Mouse (Mus musculus) spleen, adult 18-20 months (tissue): ENCODE measurements at regions not wholly inside any gene's neighbourhood (a gene's known extent, or its start where the extent isn't known, plus 50 kb on each side); places are given as distances from the start of the nearest gene placed in this dataset.

Experiments used
- DNase-seq, 2 experiments: peaks; one replicate each; pipeline ENCODE4 v3.0.0; 2022; ENCODE audit warnings: mixed read lengths in 2 of 2

DNA sequence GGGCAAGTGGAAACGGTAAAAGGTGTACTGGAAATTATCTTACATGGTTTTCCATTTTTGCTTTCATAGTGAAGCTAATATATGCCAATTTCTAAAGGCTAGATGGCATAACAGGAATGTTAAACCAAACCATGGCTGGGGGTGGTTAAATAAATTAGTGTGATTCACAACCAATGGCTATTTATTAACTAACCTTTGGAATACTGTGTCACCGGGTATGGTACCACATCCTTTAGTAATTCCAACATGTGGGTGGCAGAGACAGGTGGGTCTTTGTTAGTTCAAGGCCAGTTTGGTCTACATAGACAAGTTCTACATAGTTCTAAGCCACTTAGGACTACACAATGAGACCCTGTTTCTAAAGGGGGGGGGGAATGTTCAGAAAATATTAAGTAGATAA lies 179.8 kb upstream of the Plxnc1 start:
- no peak for DNase-seq

GRCm38 (mm10) chr10:95120007-95120406 lies 175.4 kb upstream of the Plxnc1 start:
- DNase-seq = no peak

DNA sequence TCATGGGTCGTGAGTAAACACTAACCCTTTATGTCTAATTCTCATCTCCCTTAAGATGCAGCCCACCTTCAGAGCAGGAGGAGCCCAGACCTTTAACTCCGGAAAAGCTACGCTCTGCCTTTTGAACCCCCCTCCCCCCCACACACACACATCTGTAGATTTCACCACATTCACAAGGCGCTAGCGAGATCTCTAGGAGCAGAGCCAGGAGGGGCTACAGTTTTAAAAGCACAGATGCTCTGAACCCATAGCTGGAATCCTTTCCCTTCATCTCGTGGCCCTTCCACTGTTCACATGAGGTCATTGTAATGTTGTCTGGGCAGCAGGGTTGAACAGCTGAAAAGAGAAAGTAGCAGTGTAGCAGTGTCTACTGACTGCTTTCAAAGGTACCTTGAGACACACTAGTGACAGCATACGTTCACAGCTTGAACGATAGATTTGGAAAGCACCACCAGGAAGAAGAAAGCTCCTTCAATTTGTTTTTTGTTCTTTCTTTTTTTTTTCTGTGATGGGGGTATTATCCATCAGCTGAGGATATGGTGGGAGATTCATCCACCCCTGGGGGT lies 174.2 kb upstream of the Plxnc1 start:
- DNase-seq = no peak

- DNase-seq = no peak
These were observed 173.1 kb upstream of the Plxnc1 start for GRCm38 (mm10) chr10:95117731-95118212.

- no peak for DNase-seq
These were observed 172.6 kb upstream of the Plxnc1 start for GRCm38 (mm10) chr10:95117041-95117730.

GRCm38 (mm10) chr10:95116579-95117011 lies 172.0 kb upstream of the Plxnc1 start:
- no peak for DNase-seq

DNA sequence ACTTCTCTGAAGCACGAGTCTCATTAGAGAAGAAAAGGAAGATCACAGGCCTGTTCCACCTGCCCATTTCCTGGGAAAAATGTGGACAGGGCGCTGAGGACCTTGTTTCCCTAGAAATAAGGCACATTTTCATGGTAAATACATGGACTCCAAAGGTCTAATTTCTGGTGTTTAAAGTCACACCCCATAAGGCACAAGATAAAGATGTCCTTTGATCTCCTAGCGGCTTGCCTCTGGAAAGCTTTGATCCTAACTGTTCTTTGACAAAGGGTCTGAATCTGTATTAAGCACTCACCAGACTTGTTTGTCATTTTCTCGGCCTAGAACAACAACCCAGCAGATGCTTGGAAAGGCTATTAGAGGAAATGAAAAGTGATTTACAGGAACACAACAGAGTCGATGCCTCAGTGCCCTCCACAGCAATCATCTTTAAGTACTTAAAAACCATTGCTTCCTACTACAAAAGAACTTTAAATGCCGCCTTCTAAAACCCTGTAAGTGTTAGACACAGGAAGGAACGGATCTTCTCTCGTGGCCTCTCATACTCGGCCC lies 168.3 kb upstream of the Plxnc1 start:
- DNase-seq = no peak

- no peak for DNase-seq
These were observed 167.7 kb upstream of the Plxnc1 start for GRCm38 (mm10) chr10:95112231-95112774.

DNA sequence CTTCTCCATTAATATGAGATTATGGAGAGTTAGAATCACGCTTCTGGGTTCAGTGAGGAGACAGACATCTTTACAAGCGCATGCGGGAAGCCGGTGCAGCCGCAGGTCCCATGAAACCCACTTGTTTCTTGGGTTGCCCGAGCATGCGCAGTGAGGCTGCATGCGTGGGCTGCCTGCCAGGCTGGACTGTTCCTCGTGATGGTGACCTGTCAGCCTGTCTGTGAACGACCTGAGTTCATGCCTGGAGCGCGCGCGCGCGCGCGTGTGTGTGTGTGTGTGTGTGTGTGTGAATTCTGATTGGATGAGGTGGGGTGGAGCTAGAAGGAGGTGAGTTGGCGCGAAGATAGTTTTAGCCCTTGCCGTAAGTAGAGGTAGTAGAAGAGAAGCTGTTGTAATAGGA lies 166.2 kb upstream of the Plxnc1 start:
- DNase-seq = no peak

DNA sequence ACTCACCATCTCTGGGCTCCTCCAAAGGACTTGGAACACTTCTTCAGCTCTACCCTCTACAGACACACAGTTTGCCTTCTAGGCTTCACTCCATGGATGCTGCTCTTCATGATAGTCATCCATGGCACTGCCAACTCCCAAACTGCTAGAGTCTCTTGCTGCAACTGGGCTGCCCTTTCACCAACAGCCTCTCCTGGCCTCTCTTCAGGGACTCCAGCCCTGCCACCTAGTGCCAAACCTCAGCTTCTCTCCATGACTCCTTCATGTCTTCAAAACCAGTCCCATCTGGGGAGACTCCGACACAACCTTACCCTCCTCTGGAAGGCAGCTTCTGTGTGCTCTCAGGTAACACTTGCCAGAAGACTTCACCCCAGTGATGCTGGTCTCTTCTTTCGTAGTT lies 164.9 kb upstream of the Plxnc1 start:
- DNase-seq = no peak

GRCm38 (mm10) chr10:95107532-95108251 lies 163.1 kb upstream of the Plxnc1 start:
- no peak for DNase-seq

- peak in 1 of 2 experiments; percentile 9 for DNase-seq
These were observed 159.2 kb upstream of the Plxnc1 start for GRCm38 (mm10) chr10:95103808-95104207.

GRCm38 (mm10) chr10:95102981-95103380 lies 158.3 kb upstream of the Plxnc1 start:
- DNase-seq = no peak

- DNase-seq = no peak
These were observed 155.3 kb upstream of the Plxnc1 start for GRCm38 (mm10) chr10:95099906-95100305.

GRCm38 (mm10) chr10:95095847-95096246 lies 151.2 kb upstream of the Plxnc1 start:
- no peak for DNase-seq

GRCm38 (mm10) chr10:95094771-95095170 lies 150.1 kb upstream of the Plxnc1 start:
- no peak for DNase-seq

DNA sequence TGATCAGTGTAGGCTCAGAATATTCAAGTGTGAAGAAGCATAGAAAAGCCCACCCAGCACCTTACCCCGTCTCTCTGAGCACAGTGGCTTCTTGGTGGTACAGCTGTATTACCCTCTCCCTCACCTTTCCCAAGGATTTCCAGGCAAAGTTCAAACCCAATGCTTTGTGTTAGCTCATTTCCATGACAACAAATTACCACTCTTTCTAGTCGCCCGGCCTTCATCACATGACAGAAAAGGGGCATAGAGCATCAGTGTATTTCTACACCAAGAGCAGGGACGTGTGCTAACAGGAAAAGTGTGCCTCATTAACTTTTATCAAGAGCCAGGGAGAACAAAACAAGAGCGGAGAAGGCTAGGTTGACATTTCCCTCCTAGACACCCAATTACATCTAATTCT lies 148.6 kb upstream of the Plxnc1 start:
- DNase-seq = no peak

DNA sequence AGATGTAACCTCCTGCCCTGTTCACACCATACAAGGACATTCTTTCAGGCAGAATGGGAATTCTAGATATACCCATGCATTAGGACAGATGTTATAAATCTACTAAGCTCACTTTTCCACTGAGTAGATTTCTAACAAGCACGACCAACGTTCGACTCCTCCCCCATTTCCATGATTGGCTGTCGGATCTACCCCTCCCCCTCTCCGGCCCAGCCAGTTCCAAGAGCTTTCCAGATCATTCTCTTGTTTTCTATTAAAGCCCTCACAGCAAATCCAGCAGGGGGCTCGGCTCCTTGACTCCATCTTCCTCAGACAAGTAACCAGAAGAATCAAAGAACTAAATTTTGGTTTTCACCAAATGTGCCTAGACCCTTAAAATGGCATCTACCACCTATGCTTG lies 146.5 kb upstream of the Plxnc1 start:
- DNase-seq = no peak

GRCm38 (mm10) chr10:95090641-95091040 lies 146.0 kb upstream of the Plxnc1 start:
- DNase-seq = no peak

- no peak for DNase-seq
These were observed 145.4 kb upstream of the Plxnc1 start for GRCm38 (mm10) chr10:95090035-95090434.

DNA sequence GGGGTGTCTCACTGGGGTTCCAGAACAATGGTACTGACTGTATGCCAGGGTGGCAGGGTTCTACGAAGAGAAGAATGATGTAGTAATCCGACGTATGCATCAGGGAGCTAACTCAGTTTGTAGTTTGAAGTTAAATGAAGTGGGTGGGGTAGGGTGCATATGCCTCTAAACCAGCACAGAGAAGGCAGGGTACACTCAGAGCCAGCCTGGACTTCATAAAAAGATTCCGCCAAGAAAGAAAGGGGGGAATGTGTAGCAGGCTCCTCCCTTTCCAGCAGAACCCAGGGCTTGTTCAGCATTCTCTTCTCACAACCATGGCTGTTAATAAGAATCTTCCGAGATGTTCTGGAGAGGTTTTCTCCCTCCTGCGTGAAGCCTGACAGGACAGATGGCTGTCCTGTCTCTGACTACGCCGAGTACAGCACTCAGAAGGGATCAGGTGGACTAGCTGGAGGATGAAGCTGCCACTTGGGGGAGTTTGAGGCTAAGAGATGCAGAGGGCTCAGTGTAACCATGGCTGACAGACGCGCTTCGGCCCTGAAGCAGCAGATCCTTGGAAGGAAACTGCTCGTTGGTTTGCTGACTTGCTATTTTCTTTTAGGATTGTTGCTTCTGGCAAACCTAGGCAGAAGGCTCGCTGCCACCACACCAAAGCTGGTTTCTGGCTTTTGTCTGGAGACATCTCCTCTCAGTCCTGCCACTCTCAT lies 143.4 kb upstream of the Plxnc1 start:
- DNase-seq = peak; percentile 7 to 16

DNA sequence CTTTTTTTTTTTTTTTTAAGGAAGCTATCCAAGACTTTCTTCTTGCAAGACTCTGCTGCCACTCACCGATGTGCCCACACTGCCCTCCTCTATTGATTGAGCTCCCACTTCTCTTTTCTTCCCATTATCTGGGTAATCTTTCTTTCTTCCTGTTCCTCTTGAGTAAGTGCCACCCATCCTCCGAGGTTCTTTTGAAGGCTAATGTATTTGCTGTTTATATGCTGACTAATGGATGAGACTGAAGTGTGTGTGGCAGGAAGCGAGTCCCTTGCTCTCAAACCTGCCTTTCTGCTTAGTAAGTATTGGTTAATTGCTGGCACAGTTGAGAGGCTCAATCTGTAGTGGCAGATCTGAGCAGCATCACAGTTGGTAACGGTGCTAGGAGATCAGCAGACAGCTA lies 142.1 kb upstream of the Plxnc1 start:
- DNase-seq = no peak
